ENCODE assay signal across 31 mouse cellular contexts in the genomic region with DNA sequence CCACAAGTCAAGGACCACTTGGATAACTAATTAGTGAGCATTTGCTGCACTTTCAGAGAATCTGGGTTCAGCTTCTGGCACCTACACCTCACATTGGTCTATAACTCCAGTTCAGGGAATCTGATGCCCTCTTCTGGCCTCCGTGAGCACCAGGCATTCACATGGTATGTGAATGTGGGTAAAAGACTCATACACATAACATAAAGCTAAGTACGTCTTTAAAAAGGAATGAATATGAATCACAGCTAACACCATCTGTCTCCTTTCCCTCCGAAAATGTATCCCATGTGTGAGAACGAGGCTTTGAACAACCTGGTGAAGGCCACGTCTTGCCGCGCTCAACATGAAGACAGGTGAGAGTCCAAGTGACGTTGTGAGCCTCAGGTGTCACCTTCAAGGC. TPM values are rescaled to one million over a fixed set of nuclear protein-coding genes. Genes with fewer than 3 reads are reported as not detected.
A peak's percentile ranks its signal among the peaks of the same experiment; 100 is the strongest.
DNase-seq lines count a peak whose midpoint lies in the region; ATAC-seq and TF ChIP-seq lines count a peak whose summit lies in the region.
"Had no signal": no experiment of that assay in that cellular context is flagged by ENCODE, and none has a peak within 500 bp of the region (broad histone marks: within the 10 kb centered on the region; RNA-seq: fewer than 3 reads in every experiment).

No protein-coding gene starts in this region.

- no peak for DNase-seq in forebrain, embryonic 14.5 days (ENCODE audit: low spot score)
- no peak for DNase-seq in forebrain, embryonic 10.5 days (ENCODE audit: extremely low spot score, low spot score)
- DNase-seq in layer of hippocampus, adult 2 months (ENCODE audit: low spot score in 2 of 2), result no peak
- no peak for DNase-seq in layer of hippocampus, postnatal 25 days (ENCODE audit: extremely low spot score in 1 of 2, low spot score in 1 of 2)
- DNase-seq in right cerebral cortex, adult 18-20 months, result peak; percentile 19
- no peak for DNase-seq in right cerebral cortex, postnatal 36 days (ENCODE audit: low spot score in 2 of 2)
- DNase-seq in heart, postnatal 4 days, result no peak
- DNase-seq: adrenal gland, adult 2 months; B cell, adult 2 months; gastrocnemius, postnatal 25 days; heart, adult 18-20 months; heart, postnatal 14 days; kidney, adult 18-20 months; kidney, postnatal 4 days; layer of hippocampus, adult 9-11 months; liver, postnatal 0 days; lung, postnatal 10 days; retina, postnatal 1 day; right cerebral cortex, postnatal 4 days; thymus, postnatal 14 days had no signal

- no peak overlapping the region for H3K9ac ChIP-seq in forebrain, embryonic 14.5 days (ENCODE audit: low read length)
- H3K9ac ChIP-seq: embryonic facial prominence, embryonic 15.5 days; heart, embryonic 13.5 days; hindbrain, embryonic 12.5 days; limb, embryonic 12.5 days; liver, postnatal 0 days; midbrain, embryonic 15.5 days; neural tube, embryonic 13.5 days had no signal

- peaks cover 2% of the 10 kb centered on the region; the same call in 1 of the 2 replicates for H3K4me1 ChIP-seq in forebrain, embryonic 14.5 days (ENCODE audit: control insufficient read depth, insufficient read depth, low read length)
- H3K4me1 ChIP-seq in forebrain, embryonic 10.5 days, result peaks cover 30% of the 10 kb centered on the region
- H3K4me1 ChIP-seq: embryonic facial prominence, embryonic 15.5 days; heart, embryonic 13.5 days; limb, embryonic 12.5 days had no signal

- ATAC-seq in forebrain, embryonic 14.5 days, result no peak
- ATAC-seq: inflammation-experienced regulatory T-cells, adult 6 months; liver, postnatal 0 days; midbrain, embryonic 15.5 days had no signal

- H3K9me3 ChIP-seq in forebrain, embryonic 14.5 days (replicated peaks; ENCODE audit: control insufficient read depth, low read length), result no peaks in the 10 kb centered on the region
- H3K9me3 ChIP-seq in forebrain, embryonic 10.5 days, result peaks cover 3% of the 10 kb centered on the region; the same call in 1 of the 2 replicates
- H3K9me3 ChIP-seq: embryonic facial prominence, embryonic 15.5 days; heart, embryonic 13.5 days; hindbrain, embryonic 12.5 days; midbrain, embryonic 15.5 days had no signal

- H3K36me3 ChIP-seq in forebrain, embryonic 14.5 days (ENCODE audit: control insufficient read depth, insufficient read depth, low read length), result peaks cover 12% of the 10 kb centered on the region
- H3K36me3 ChIP-seq in forebrain, embryonic 10.5 days (replicated peaks), result peaks cover 22% of the 10 kb centered on the region
- H3K36me3 ChIP-seq: embryonic facial prominence, embryonic 15.5 days; G1E; heart, embryonic 13.5 days; limb, embryonic 12.5 days; midbrain, embryonic 15.5 days had no signal

- 0 out of 2 replicates have a peak, but pooled peaks have one; percentile 30 for TF ChIP-seq CTCF in layer of hippocampus, adult 2 months (conservative IDR thresholded peaks at IDR 0.05)

- H3K4me3 ChIP-seq in forebrain, embryonic 14.5 days (ENCODE audit: low read depth, low read length), result no peak overlapping the region
- H3K4me3 ChIP-seq in forebrain, embryonic 10.5 days, result no peak overlapping the region
- no peak overlapping the region for H3K4me3 ChIP-seq in layer of hippocampus, adult 2 months
- H3K4me3 ChIP-seq: embryonic facial prominence, embryonic 15.5 days; heart, embryonic 13.5 days; hindbrain, embryonic 12.5 days; limb, embryonic 12.5 days; midbrain, embryonic 15.5 days; myocyte; neural tube, embryonic 13.5 days had no signal

- peak overlapping the region; percentile 21; the same call in 1 of the 2 replicates for H3K27ac ChIP-seq in forebrain, embryonic 14.5 days (ENCODE audit: low read depth, low read length)
- H3K27ac ChIP-seq in forebrain, embryonic 10.5 days, result no peak overlapping the region
- H3K27ac ChIP-seq in layer of hippocampus, adult 2 months, result no peak overlapping the region
- H3K27ac ChIP-seq: embryonic facial prominence, embryonic 15.5 days; heart, embryonic 13.5 days; hindbrain, embryonic 12.5 days; limb, embryonic 12.5 days; midbrain, embryonic 15.5 days; neural tube, embryonic 13.5 days had no signal

- WGBS in forebrain, embryonic 14.5 days, result 79% methylated on average over 8 of the region's 8 CpGs
- 89% methylated on average over 8 of the region's 8 CpGs for WGBS in forebrain, embryonic 10.5 days

- H3K4me2 ChIP-seq in forebrain, embryonic 14.5 days (ENCODE audit: low read length), result no peak overlapping the region
- H3K4me2 ChIP-seq: embryonic facial prominence, embryonic 15.5 days; heart, embryonic 13.5 days; hindbrain, embryonic 12.5 days; limb, embryonic 12.5 days; liver, embryonic 11.5 days; midbrain, embryonic 15.5 days; neural tube, embryonic 13.5 days had no signal

- H3K27me3 ChIP-seq in forebrain, embryonic 14.5 days (replicated peaks; ENCODE audit: control insufficient read depth, insufficient read depth, low read length), result no peaks in the 10 kb centered on the region
- H3K27me3 ChIP-seq in forebrain, embryonic 10.5 days (ENCODE audit: poor library complexity, severe bottlenecking), result no peaks in the 10 kb centered on the region
- H3K27me3 ChIP-seq: CH12.LX; embryonic facial prominence, embryonic 15.5 days; heart, embryonic 13.5 days; hindbrain, embryonic 12.5 days; midbrain, embryonic 15.5 days; neural tube, embryonic 13.5 days had no signal

RNA-seq across cellular contexts. Expression of a gene that starts 12.1 kb away (rescaled TPM):
- polyA plus RNA-seq in forebrain, embryonic 14.5 days (2014; fragmentation: Nextera tagmentation; extraction: Ambion mirVana), result 20.0 and 28.8 TPM in 2 replicates
- polyA plus RNA-seq in forebrain, embryonic 10.5 days (2016; fragmentation: Nextera tagmentation; extraction: Ambion mirVana), result 4.9 and 6.4 TPM in 2 replicates
- total RNA-seq in layer of hippocampus, adult 2 months (2021), result 10 to 100 TPM; 29.4 to 29.9 TPM
- 10 to 100 TPM; 23.0 to 30.1 TPM for total RNA-seq in layer of hippocampus, postnatal 25 days (2021)
- 1 to 10 TPM; 1.8 to 3.5 TPM for total RNA-seq in heart, postnatal 4 days (2021)
- total RNA-seq: CH12.LX had no signal
- polyA plus RNA-seq: G1E; inflammation-experienced regulatory T-cells, adult 6 months had no signal

Comparison
In these comparisons a context has a peak if more than half of its experiments do, and no peak if none do; other contexts are left out.
1. RNA of a gene that starts 12.1 kb away (total RNA-seq): 23.0 to 30.1 TPM in layer of hippocampus, postnatal 25 days and 29.4 to 29.9 TPM in layer of hippocampus, adult 2 months; 1.8 to 3.5 TPM in heart, postnatal 4 days; every median in the first group is over 4 times any median in the second.